Mouse (Mus musculus) gastrocnemius, adult 2 months (tissue): ENCODE measurements around the gene Gm4981. TPM values are rescaled to one million over a fixed set of nuclear protein-coding genes. Genes with fewer than 3 reads are reported as not detected.
"Not testable (repeated sequence)": the region's sequence is repeated elsewhere in the genome, so short reads cannot be mapped to it uniquely, and the experiment has no call there.

Source experiments
- DNase-seq: peaks from one replicate; pipeline ENCODE4 v3.0.0; 2022
- H3K27ac ChIP-seq: fragments of 200-600 bp; 2 replicates; pipeline ENCODE4 v1.8.1; 2022; ENCODE audit warnings: mild to moderate bottlenecking
- H3K4me3 ChIP-seq: fragments of 200-600 bp; 2 replicates; pipeline ENCODE4 v1.8.1; 2022; ENCODE audit warnings: mild to moderate bottlenecking, moderate library complexity
- CTCF ChIP-seq: fragments of 200-600 bp; IDR thresholded peaks from 2 replicates; pipeline ENCODE4 v1.8.1; 2022; ENCODE audit warnings: antibody characterized with exemption, mild to moderate bottlenecking, moderate library complexity
- intact Hi-C: fragments of 180-260 bp; cut with DNase I; formaldehyde crosslinking; loops from one replicate; pipeline ENCODE4 v1.15.1; 2025
- total RNA-seq, 2 experiments: library from RNA; stranded (reverse); gene quantifications; 2 replicates each; pipeline ENCODE4 v1.2.3; 2021

Gene Gm4981
- total RNA-seq, 2 experiments from 2014 or later, result not detected

- H3K4me3 ChIP-seq, intact Hi-C loops, H3K27ac ChIP-seq: not testable (repeated sequence)
- DNase-seq, result peak; percentile 48
These were observed 11.4 kb downstream of the Gm4981 start, which contains the start of gene AW822073 for GRCm38 (mm10) chr10:58224827-58225785. Gene AW822073 (minus strand): TSS chr10:58224930.

- H3K4me3 ChIP-seq, H3K27ac ChIP-seq, intact Hi-C loops: not testable (repeated sequence)
- peak; percentile 77 for DNase-seq
These were observed 12.3 kb downstream of the Gm4981 start for GRCm38 (mm10) chr10:58223972-58224805.

GRCm38 (mm10) chr10:58223161-58223560 is 13.3 kb downstream of the Gm4981 start:
- H3K4me3 ChIP-seq, H3K27ac ChIP-seq, DNase-seq, intact Hi-C loops: not testable (repeated sequence)

DNA sequence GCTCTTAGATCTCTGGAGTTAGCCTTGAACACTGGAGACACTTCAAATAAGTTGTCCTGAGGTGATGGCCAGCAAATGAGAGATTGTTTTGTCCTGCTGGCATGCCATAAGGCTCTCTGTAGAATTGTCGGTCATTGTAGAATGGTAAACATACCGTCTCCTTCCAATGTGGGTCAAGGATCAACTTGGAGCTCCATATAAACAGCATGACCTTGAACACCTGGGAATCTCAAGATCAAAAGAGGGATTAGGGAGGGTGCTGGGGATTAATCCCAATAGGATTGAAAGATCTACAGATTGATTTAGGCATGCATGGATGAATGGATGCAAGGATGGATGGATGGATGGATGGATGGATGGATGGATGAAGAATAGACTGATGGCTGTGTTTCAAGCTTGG is 14.9 kb downstream of the Gm4981 start:
- intact Hi-C loops, H3K27ac ChIP-seq, DNase-seq, H3K4me3 ChIP-seq: not testable (repeated sequence)

DNA sequence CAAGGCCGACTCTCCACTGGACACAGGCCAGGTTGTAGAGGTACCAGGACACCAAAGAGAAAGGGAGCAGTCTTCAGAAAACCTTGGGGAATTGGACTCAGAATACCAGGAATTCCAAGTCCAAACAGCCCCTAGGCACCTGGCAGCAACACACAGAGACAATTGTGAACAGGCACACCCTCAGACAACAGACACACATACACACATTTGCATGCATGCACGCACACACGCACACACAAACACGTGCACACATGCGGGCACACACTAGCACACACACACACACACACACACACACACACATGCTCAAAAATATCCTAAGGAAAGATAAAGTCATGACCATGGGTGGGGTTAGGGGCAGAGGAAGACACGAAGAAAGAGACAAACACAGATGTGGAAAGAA is 15.8 kb downstream of the Gm4981 start:
- no peak for TF ChIP-seq CTCF
- Histone ChIP-seq H3K4me3 (no peak overlapping the region), H3K27ac (no peak overlapping the region)
- DNase-seq, result no peak
- intact Hi-C loops, result no loop called here

DNA sequence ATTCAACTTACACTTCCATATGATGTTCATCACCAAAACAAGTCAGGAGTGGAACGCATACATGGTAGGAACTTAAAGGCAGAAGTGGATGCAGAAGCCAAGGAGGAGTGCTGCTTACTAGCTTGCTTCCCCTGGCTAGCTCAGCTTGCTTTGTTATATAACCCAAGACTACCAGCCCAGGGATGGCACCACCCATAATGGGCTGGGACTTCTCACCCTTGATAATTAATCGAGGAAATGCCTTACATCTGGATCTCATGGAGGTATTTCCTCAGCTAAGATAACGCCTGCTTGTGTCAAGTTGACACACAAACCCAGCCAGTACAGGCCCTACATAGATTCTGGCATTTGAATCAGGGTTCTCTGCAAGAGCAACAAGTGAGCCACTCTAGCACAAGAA is 19.1 kb downstream of the Gm4981 start:
- no peak overlapping the region for H3K4me3 ChIP-seq
- intact Hi-C loops, result no loop called here
- H3K27ac ChIP-seq, result no peak overlapping the region
- no peak for DNase-seq
- no peak for TF ChIP-seq CTCF

GRCm38 (mm10) chr10:58215353-58215752 is 21.1 kb downstream of the Gm4981 start:
- TF ChIP-seq CTCF, result no peak
- H3K27ac ChIP-seq, result no peak overlapping the region
- DNase-seq, result no peak
- intact Hi-C loops, result no loop called here
- no peak overlapping the region for H3K4me3 ChIP-seq

DNA sequence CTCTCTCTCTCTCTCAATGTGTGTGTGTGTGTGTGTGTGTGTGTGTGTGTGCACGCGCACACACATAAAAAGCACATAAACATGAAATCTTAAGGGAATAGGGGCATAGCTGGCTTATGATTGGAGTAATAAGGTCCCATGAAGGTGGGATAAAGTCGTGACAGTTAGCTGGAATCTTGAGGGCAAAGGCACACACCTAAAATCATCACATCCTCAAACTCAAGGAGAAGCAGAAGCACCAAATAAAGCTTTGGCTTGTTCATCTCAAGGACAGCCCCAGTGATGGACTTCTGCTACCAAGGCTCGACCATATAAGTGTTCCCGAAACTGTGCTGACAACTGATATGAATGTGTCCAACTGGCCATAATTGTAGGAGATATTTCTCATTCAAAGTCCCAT is 21.6 kb downstream of the Gm4981 start:
- Histone ChIP-seq H3K27ac (no peak overlapping the region), H3K4me3 (no peak overlapping the region)
- no peak for DNase-seq
- intact Hi-C loops, result no loop called here
- no peak for TF ChIP-seq CTCF

- intact Hi-C loops, result no loop called here
- no peak for DNase-seq
- no peak for TF ChIP-seq CTCF
- H3K4me3 ChIP-seq, result no peak overlapping the region
- H3K27ac ChIP-seq, result no peak overlapping the region
These were observed 22.0 kb downstream of the Gm4981 start for GRCm38 (mm10) chr10:58214497-58214896.

GRCm38 (mm10) chr10:58212230-58212629 is 24.3 kb downstream of the Gm4981 start:
- no peak for DNase-seq
- Histone ChIP-seq H3K27ac (no peak overlapping the region), H3K4me3 (no peak overlapping the region)
- intact Hi-C loops, result no loop called here
- TF ChIP-seq CTCF, result no peak

DNA sequence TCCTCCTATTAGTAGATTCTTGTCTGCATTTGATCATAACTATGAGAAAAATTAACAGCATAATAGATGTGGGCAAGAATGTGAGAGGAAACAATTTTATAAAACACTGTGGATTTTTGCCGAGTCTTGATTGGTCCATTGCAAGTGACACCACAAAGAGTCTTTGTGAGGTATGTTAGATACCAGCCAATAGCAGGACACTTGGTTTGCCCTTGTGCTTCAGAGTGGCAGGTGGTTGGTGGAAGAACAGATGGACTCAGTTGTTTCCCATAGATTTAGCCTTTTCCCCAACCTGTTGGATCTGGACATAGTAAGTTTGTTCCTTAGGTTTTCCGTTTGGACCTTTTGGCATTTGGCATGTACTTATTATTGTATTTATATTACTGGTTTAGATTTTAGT is 25.3 kb downstream of the Gm4981 start:
- no peak for TF ChIP-seq CTCF
- intact Hi-C loops, result no loop called here
- Histone ChIP-seq H3K27ac (no peak overlapping the region), H3K4me3 (no peak overlapping the region)
- DNase-seq, result no peak

- Histone ChIP-seq H3K27ac (no peak overlapping the region), H3K4me3 (no peak overlapping the region)
- intact Hi-C loops, result no loop called here
- TF ChIP-seq CTCF, result no peak
- DNase-seq, result no peak
These were observed 26.0 kb downstream of the Gm4981 start for GRCm38 (mm10) chr10:58210514-58210913.

DNA sequence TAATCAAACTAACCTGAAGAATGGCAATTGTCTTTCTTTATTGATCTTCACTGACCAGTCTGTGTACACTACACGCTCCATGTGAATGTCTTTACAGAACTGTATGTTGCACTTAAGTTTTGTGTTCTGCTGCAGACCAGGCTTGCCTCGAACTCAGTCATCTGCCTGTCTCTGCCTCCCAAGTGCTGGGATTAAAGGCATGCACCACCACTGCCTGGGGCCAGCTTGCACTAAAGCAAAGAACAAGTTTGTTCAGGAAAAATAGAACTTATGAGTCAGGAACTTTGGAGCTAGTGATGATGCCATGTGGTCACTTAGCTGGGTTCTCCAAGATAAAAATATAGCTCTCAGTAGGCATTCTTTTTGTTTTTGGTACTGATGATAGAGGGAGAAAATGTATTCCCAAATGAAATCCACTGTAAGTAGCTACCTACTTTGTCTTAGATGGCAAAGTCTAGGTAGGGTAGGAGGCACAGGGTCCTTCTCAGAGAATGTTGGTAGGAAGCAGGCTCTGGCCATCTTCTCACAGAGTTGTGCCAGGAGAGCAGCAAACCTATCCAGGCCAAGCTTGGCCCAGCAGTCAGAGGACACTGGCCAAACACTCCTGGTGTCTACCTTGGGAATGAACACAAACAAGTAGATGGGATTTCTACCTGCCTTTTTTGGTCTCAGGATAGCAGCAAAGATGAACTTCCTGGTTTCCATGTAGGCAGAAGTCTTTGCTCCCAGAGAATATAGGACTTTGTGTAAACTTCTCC is 26.6 kb downstream of the Gm4981 start:
- Histone ChIP-seq H3K4me3 (no peak overlapping the region), H3K27ac (no peak overlapping the region)
- intact Hi-C loops, result no loop called here
- no peak for DNase-seq
- no peak for TF ChIP-seq CTCF
